Comparison of ENCODE assay signal across 9 mouse cellular contexts in genomic region chr13:51595404-51595803, GRCm38 (mm10). TPM values are rescaled to one million over a fixed set of nuclear protein-coding genes. Genes with fewer than 3 reads are reported as not detected.
DNase-seq lines count a peak whose midpoint lies in the region; ATAC-seq and TF ChIP-seq lines count a peak whose summit lies in the region.
"Had no signal": no experiment of that assay in that cellular context is flagged by ENCODE, and none has a peak within 500 bp of the region (broad histone marks: within the 10 kb centered on the region; RNA-seq: fewer than 3 reads in every experiment).

No protein-coding gene starts in this region.

- H3K9ac ChIP-seq in kidney, postnatal 0 days (ENCODE audit: low read depth, low read length): no peak overlapping the region
- H3K9ac ChIP-seq in embryonic facial prominence, embryonic 12.5 days: no peak overlapping the region
- no peak overlapping the region for H3K9ac ChIP-seq in hindbrain, embryonic 11.5 days (ENCODE audit: low read depth, low read length)
- H3K9ac ChIP-seq in midbrain, embryonic 14.5 days (replicated peaks; ENCODE audit: low read length): peak overlapping the region; percentile 44; the same call in 1 of the 2 replicates

- no peak overlapping the region for H3K27ac ChIP-seq in kidney, postnatal 0 days
- H3K27ac ChIP-seq in kidney, adult 2 months (ENCODE audit: insufficient read depth, low read depth, low read length): no peak overlapping the region
- no peak overlapping the region for H3K27ac ChIP-seq in embryonic facial prominence, embryonic 12.5 days
- H3K27ac ChIP-seq in hindbrain, embryonic 11.5 days (ENCODE audit: low read depth, low read length): no peak overlapping the region
- no peak overlapping the region for H3K27ac ChIP-seq in midbrain, embryonic 14.5 days (replicated peaks; ENCODE audit: low read depth, low read length)

- TF ChIP-seq POLR2A in kidney, adult 2 months (IDR thresholded peaks at IDR 0.05; ENCODE audit: low read depth, low read length): no peak

- 0 out of 2 replicates have a peak, but pooled peaks cover 3% of the 10 kb centered on the region for H3K27me3 ChIP-seq in kidney, postnatal 0 days (ENCODE audit: insufficient read depth, low read length)
- no peaks in the 10 kb centered on the region; the same call in 1 of the 2 replicates for H3K27me3 ChIP-seq in kidney, adult 2 months (replicated peaks; ENCODE audit: control insufficient read depth, insufficient read depth, low read length)
- H3K27me3 ChIP-seq in embryonic facial prominence, embryonic 12.5 days: peaks cover 18% of the 10 kb centered on the region
- no peaks in the 10 kb centered on the region; the same call in 1 of the 2 replicates for H3K27me3 ChIP-seq in hindbrain, embryonic 11.5 days (ENCODE audit: control insufficient read depth, insufficient read depth, low read length)
- no peaks in the 10 kb centered on the region for H3K27me3 ChIP-seq in midbrain, embryonic 14.5 days (ENCODE audit: control insufficient read depth, insufficient read depth, low read length)

- no peak for ATAC-seq in kidney, postnatal 0 days (replicated peaks; ENCODE audit: low FRiP score, low read depth)
- no peak for ATAC-seq in embryonic facial prominence, embryonic 12.5 days (ENCODE audit: insufficient number of reproducible peaks, insufficient read depth, low FRiP score, low TSS enrichment)
- no peak for ATAC-seq in hindbrain, embryonic 11.5 days (ENCODE audit: low FRiP score)
- no peak for ATAC-seq in midbrain, embryonic 14.5 days (ENCODE audit: low FRiP score, low TSS enrichment)

- H3K36me3 ChIP-seq in kidney, postnatal 0 days (ENCODE audit: insufficient read depth, low read length): no peaks in the 10 kb centered on the region
- no peaks in the 10 kb centered on the region for H3K36me3 ChIP-seq in kidney, adult 2 months (ENCODE audit: control insufficient read depth, insufficient read depth, low read length)
- H3K36me3 ChIP-seq in embryonic facial prominence, embryonic 12.5 days: no peaks in the 10 kb centered on the region
- H3K36me3 ChIP-seq in hindbrain, embryonic 11.5 days (ENCODE audit: control insufficient read depth, insufficient read depth, low read length): no peaks in the 10 kb centered on the region
- H3K36me3 ChIP-seq in midbrain, embryonic 14.5 days (ENCODE audit: control insufficient read depth, insufficient read depth, low read length): no peaks in the 10 kb centered on the region

- peaks cover 3% of the 10 kb centered on the region; the same call in 1 of the 2 replicates for H3K4me1 ChIP-seq in kidney, postnatal 0 days (replicated peaks; ENCODE audit: insufficient read depth, low read length)
- H3K4me1 ChIP-seq in kidney, adult 2 months (ENCODE audit: control insufficient read depth, insufficient read depth, low read length): no peaks in the 10 kb centered on the region
- H3K4me1 ChIP-seq in embryonic facial prominence, embryonic 12.5 days: peaks cover 5% of the 10 kb centered on the region; the same call in 1 of the 2 replicates
- H3K4me1 ChIP-seq in hindbrain, embryonic 11.5 days (replicated peaks; ENCODE audit: control insufficient read depth, insufficient read depth, low read length): no peaks in the 10 kb centered on the region
- H3K4me1 ChIP-seq in midbrain, embryonic 14.5 days (ENCODE audit: control insufficient read depth, insufficient read depth, low read length): 0 out of 2 replicates have a peak, but pooled peaks cover 8% of the 10 kb centered on the region

- no peak for DNase-seq in kidney, postnatal 0 days (ENCODE audit: low spot score)
- DNase-seq in kidney, adult 2 months: no peak
- DNase-seq in hindbrain, embryonic 11.5 days (ENCODE audit: low spot score): no peak
- no peak for DNase-seq in midbrain, embryonic 14.5 days
- DNase-seq in gastrocnemius, postnatal 36 days: no peak
- no peak for DNase-seq in urinary bladder, postnatal 36 days (ENCODE audit: low spot score in 2 of 2)
- DNase-seq in ovary, postnatal 14 days (ENCODE audit: low spot score): no peak

- peak overlapping the region; percentile 85 for H3K4me2 ChIP-seq in kidney, postnatal 0 days (ENCODE audit: low read length)
- peak overlapping the region; percentile 96; the same call in 1 of the 2 replicates for H3K4me2 ChIP-seq in embryonic facial prominence, embryonic 12.5 days (replicated peaks)
- H3K4me2 ChIP-seq in hindbrain, embryonic 11.5 days (replicated peaks; ENCODE audit: low read depth, low read length): peak overlapping the region; percentile 97
- H3K4me2 ChIP-seq in midbrain, embryonic 14.5 days (ENCODE audit: low read length): peak overlapping the region; percentile 93

- TF ChIP-seq CTCF in kidney, postnatal 0 days (IDR thresholded peaks at IDR 0.05; ENCODE audit: low read depth): no peak
- TF ChIP-seq CTCF in kidney, adult 2 months (conservative IDR thresholded peaks at IDR 0.05; ENCODE audit: insufficient read depth, insufficient read length, low read depth, low read length): no peak

- peak overlapping the region; percentile 35 for H3K4me3 ChIP-seq in kidney, postnatal 0 days (replicated peaks; ENCODE audit: low read depth, low read length)
- H3K4me3 ChIP-seq in kidney, adult 2 months (ENCODE audit: insufficient read depth, low read depth, low read length): no peak overlapping the region
- no peak overlapping the region for H3K4me3 ChIP-seq in embryonic facial prominence, embryonic 12.5 days
- H3K4me3 ChIP-seq in hindbrain, embryonic 11.5 days (ENCODE audit: low read depth, low read length): peak overlapping the region; percentile 44; the same call in 1 of the 2 replicates
- peak overlapping the region; percentile 45 for H3K4me3 ChIP-seq in midbrain, embryonic 14.5 days (replicated peaks; ENCODE audit: low read depth, low read length)

- intact Hi-C loops in gastrocnemius, postnatal 36 days (cut with DNase I): no loop called here

- 20% methylated on average over 11 of the region's 11 CpGs for WGBS in kidney, postnatal 0 days
- 17% methylated on average over 11 of the region's 11 CpGs for WGBS in kidney, adult 2 months
- WGBS in embryonic facial prominence, embryonic 12.5 days: 41% methylated on average over 11 of the region's 11 CpGs
- 29% methylated on average over 11 of the region's 11 CpGs for WGBS in hindbrain, embryonic 11.5 days
- whole genome bisulfite sequencing in midbrain, embryonic 14.5 days: 36% methylated on average over 11 of the region's 11 CpGs

- no peaks in the 10 kb centered on the region for H3K9me3 ChIP-seq in kidney, postnatal 0 days (replicated peaks; ENCODE audit: low read length)
- no peaks in the 10 kb centered on the region for H3K9me3 ChIP-seq in embryonic facial prominence, embryonic 12.5 days
- no peaks in the 10 kb centered on the region for H3K9me3 ChIP-seq in hindbrain, embryonic 11.5 days (ENCODE audit: control insufficient read depth, low read length)
- no peaks in the 10 kb centered on the region; the same call in 1 of the 2 replicates for H3K9me3 ChIP-seq in midbrain, embryonic 14.5 days (ENCODE audit: control insufficient read depth, low read length)

RNA-seq across cellular contexts. Expression of gene Shc3, which starts 26.2 kb away (rescaled TPM):
- polyA plus RNA-seq in kidney, postnatal 0 days (2015; fragmentation: Nextera tagmentation; extraction: Ambion mirVana): 0.34 TPM in 2 replicates
- 0.77 and 1.1 TPM in 2 replicates for polyA plus RNA-seq in kidney, adult 2 months (2012; rRNA removed)
- 1.7 and 2.5 TPM in 2 replicates for polyA plus RNA-seq in embryonic facial prominence, embryonic 12.5 days (2016; fragmentation: Nextera tagmentation; extraction: Ambion mirVana)
- polyA plus RNA-seq in hindbrain, embryonic 11.5 days (2014; fragmentation: Nextera tagmentation; extraction: Ambion mirVana): 3.4 and 5.6 TPM in 2 replicates
- polyA plus RNA-seq in midbrain, embryonic 14.5 days (2014; fragmentation: Nextera tagmentation; extraction: Ambion mirVana): 5.0 and 8.3 TPM in 2 replicates
- total RNA-seq in gastrocnemius, postnatal 36 days (2021): 1 to 10 TPM in 1 of 2 experiments, under 1 TPM in 1; 0.69 to 1.2 TPM
- polyA plus RNA-seq: liver, embryonic 11.5 days had no signal

RNA-seq across cellular contexts. Expression of gene Cks2, which starts 49.6 kb away (rescaled TPM):
- 249 and 253 TPM in 2 replicates for polyA plus RNA-seq in kidney, postnatal 0 days (2015; fragmentation: Nextera tagmentation; extraction: Ambion mirVana)
- polyA plus RNA-seq in kidney, adult 2 months (2012; rRNA removed): 34.8 and 36.5 TPM in 2 replicates
- polyA plus RNA-seq in embryonic facial prominence, embryonic 12.5 days (2016; fragmentation: Nextera tagmentation; extraction: Ambion mirVana): 283 and 304 TPM in 2 replicates
- polyA plus RNA-seq in hindbrain, embryonic 11.5 days (2014; fragmentation: Nextera tagmentation; extraction: Ambion mirVana): 298 and 307 TPM in 2 replicates
- 48.1 and 69.3 TPM in 2 replicates for polyA plus RNA-seq in midbrain, embryonic 14.5 days (2014; fragmentation: Nextera tagmentation; extraction: Ambion mirVana)
- 1 to 10 TPM in 1 of 2 experiments, under 1 TPM in 1; 0.99 to 1.9 TPM for total RNA-seq in gastrocnemius, postnatal 36 days (2021)

RNA-seq across cellular contexts. Expression of gene Secisbp2, which starts 56.1 kb away (rescaled TPM):
- 34.9 and 36.5 TPM in 2 replicates for polyA plus RNA-seq in kidney, postnatal 0 days (2015; fragmentation: Nextera tagmentation; extraction: Ambion mirVana)
- 23.4 and 26.1 TPM in 2 replicates for polyA plus RNA-seq in kidney, adult 2 months (2012; rRNA removed)
- polyA plus RNA-seq in embryonic facial prominence, embryonic 12.5 days (2016; fragmentation: Nextera tagmentation; extraction: Ambion mirVana): 25.2 and 30.9 TPM in 2 replicates
- polyA plus RNA-seq in hindbrain, embryonic 11.5 days (2014; fragmentation: Nextera tagmentation; extraction: Ambion mirVana): 30.0 and 35.3 TPM in 2 replicates
- 26.3 and 32.2 TPM in 2 replicates for polyA plus RNA-seq in midbrain, embryonic 14.5 days (2014; fragmentation: Nextera tagmentation; extraction: Ambion mirVana)
- 1 to 10 TPM; 8.4 to 8.9 TPM for total RNA-seq in gastrocnemius, postnatal 36 days (2021)

Comparison
In these comparisons a context has a peak if more than half of its experiments do, and no peak if none do; other contexts are left out.
1. H3K4me3 ChIP-seq: peak in kidney, postnatal 0 days (single experiment), hindbrain, embryonic 11.5 days (single experiment) and midbrain, embryonic 14.5 days (single experiment); none in kidney, adult 2 months (single experiment) and embryonic facial prominence, embryonic 12.5 days (single experiment).
2. Peak in every context shown above with its lines, with median percentiles within 50 percentile points of each other: H3K4me2 ChIP-seq.